Mouse (Mus musculus) cerebellum, adult (tissue): ENCODE data around the gene Usp37.
A peak's percentile ranks its signal among the peaks of the same experiment; 100 is the strongest.
"Not testable (repeated sequence)": the region's sequence is repeated elsewhere in the genome, so short reads cannot be mapped to it uniquely, and the experiment has no call there.

Source experiments
- ATAC-seq: cut with Nextera tagmentation; 2 replicates; pipeline ENCODE4 v1.9.2; 2017; ENCODE audit warnings: mild to moderate bottlenecking, moderate library complexity, mixed read lengths; ENCODE audit not compliant: insufficient number of reproducible peaks, low FRiP score, low TSS enrichment

Usp37 gene

GRCm38 (mm10) chr1:74401015-74401702 lies 142.9 kb downstream of the Usp37 start:
- ATAC-seq = no peak

GRCm38 (mm10) chr1:74400531-74400930 lies 143.6 kb downstream of the Usp37 start:
- no peak for ATAC-seq

GRCm38 (mm10) chr1:74397919-74398451 lies 146.1 kb downstream of the Usp37 start:
- peak; percentile 24 for ATAC-seq

GRCm38 (mm10) chr1:74397268-74397918 lies 146.7 kb downstream of the Usp37 start:
- ATAC-seq = peak; percentile 82

GRCm38 (mm10) chr1:74396456-74397222 lies 147.4 kb downstream of the Usp37 start:
- ATAC-seq = not testable (repeated sequence)

- ATAC-seq = no peak
Measured at GRCm38 (mm10) chr1:74395290-74395689, 148.8 kb downstream of the Usp37 start.

- no peak for ATAC-seq
Measured at GRCm38 (mm10) chr1:74394858-74395257, 149.2 kb downstream of the Usp37 start.

GRCm38 (mm10) chr1:74394311-74394710 lies 149.8 kb downstream of the Usp37 start:
- ATAC-seq = no peak

- ATAC-seq = no peak
Measured at GRCm38 (mm10) chr1:74393697-74394096, 150.4 kb downstream of the Usp37 start.

- ATAC-seq = no peak
Measured at GRCm38 (mm10) chr1:74393010-74393409, 151.1 kb downstream of the Usp37 start.

- no peak for ATAC-seq
Measured at GRCm38 (mm10) chr1:74392446-74392994, 151.6 kb downstream of the Usp37 start.

- ATAC-seq = no peak
Measured at GRCm38 (mm10) chr1:74391844-74392441, 152.1 kb downstream of the Usp37 start.

GRCm38 (mm10) chr1:74390924-74391748 lies 152.9 kb downstream of the Usp37 start, which contains the start of gene Ctdsp1:
Gene Ctdsp1, plus strand, starts transcription at chr1:74391509.
- ATAC-seq = peak; percentile 71

GRCm38 (mm10) chr1:74390287-74390906 lies 153.7 kb downstream of the Usp37 start:
- no peak for ATAC-seq

- ATAC-seq = no peak
Measured at GRCm38 (mm10) chr1:74389831-74390286, 154.2 kb downstream of the Usp37 start.

GRCm38 (mm10) chr1:74388398-74388920 lies 155.6 kb downstream of the Usp37 start:
- ATAC-seq = no peak

GRCm38 (mm10) chr1:74387386-74387988 lies 156.6 kb downstream of the Usp37 start:
- no peak for ATAC-seq

- ATAC-seq = peak; percentile 85
Measured at GRCm38 (mm10) chr1:74386714-74387385, 157.2 kb downstream of the Usp37 start.
